Mouse (Mus musculus) thymus, adult 2 months (tissue): ENCODE data around the gene Ccl25.

ENCODE experiments used
- CTCF ChIP-seq: fragments of 200-500 bp; IDR thresholded peaks from 2 replicates; pipeline ENCODE4 v1.5.1; 2012; ENCODE audit warnings: mild to moderate bottlenecking, control low read depth, low read length, moderate library complexity, borderline replicate concordance; ENCODE audit not compliant: control insufficient read depth, poor library complexity, insufficient read depth; ENCODE audit errors: extremely low read depth
- POLR2A ChIP-seq: fragments of 200-500 bp; IDR thresholded peaks from 2 replicates; pipeline ENCODE4 v1.6.1; 2012; ENCODE audit warnings: mild to moderate bottlenecking, low read length, control low read depth, moderate library complexity; ENCODE audit not compliant: control insufficient read depth, poor library complexity, insufficient read depth; ENCODE audit errors: extremely low read depth

DNA sequence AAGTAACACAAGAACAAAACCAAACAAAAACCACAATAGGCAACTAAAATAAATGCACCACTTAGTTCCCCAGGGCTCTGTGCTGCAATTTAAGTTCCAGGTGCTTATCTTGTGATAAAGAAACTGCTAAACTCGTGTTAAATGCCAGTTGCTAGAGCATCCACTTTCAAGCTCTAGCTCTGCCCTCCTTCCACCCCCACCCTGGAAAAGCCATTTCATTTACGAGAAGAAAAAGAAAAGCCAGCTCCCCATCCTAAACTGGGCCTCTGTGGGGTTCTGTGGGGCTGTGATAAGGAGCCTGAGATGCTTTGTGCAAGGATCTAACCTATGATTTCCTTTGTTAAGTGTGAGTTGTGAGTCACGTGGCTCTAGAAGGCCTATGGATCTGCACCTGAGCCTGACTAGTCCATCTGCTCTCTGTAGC is 20.9 kb upstream of the Ccl25 start:
- TF ChIP-seq POLR2A (no peak), CTCF (no peak)
